Mouse (Mus musculus) heart, adult 8-10 months (tissue): ENCODE results near the gene Akap10. TPM values are rescaled to one million over a fixed set of nuclear protein-coding genes. Genes with fewer than 3 reads are reported as not detected.
A peak's percentile ranks its signal among the peaks of the same experiment; 100 is the strongest.
"Not testable (repeated sequence)": the region's sequence is repeated elsewhere in the genome, so short reads cannot be mapped to it uniquely, and the experiment has no call there.

Experiments used
- DNase-seq: peaks from one replicate; pipeline ENCODE4 v3.0.0; 2022; ENCODE audit warnings: low spot score
- total RNA-seq, 4 experiments: library from RNA; stranded (reverse); gene quantifications; 2 replicates each; pipeline ENCODE4 v1.2.4; 2022

Akap10 gene
- total RNA-seq, result 10 to 100 TPM; 11.5 to 14.9 (median 14.4) TPM

DNA sequence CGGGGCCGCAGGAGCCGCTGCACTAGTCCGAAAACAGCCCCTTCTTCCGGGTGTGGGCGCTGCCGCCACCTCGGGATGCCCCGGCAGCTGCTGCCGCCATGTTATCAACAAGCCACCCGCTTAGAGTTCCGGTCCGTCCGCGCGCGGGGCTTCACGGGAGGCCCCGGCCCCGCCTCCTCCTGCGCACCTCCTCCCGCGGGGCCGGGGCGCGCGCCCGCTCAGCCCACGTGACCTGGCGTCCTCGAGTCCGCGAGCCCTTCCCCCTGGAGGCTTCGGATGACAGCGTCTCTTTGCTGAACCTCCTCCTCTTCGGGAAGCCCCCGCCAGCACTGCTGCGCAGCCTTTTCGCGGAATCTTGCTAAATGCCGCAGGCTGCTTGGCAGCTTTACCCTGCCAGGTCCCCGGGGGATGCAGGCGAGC lies at the start of gene Akap10:
TSS of gene Akap10 (minus strand) at position 155 of the 420 bp plus-strand sequence.
- peak; percentile 89 for DNase-seq

DNA sequence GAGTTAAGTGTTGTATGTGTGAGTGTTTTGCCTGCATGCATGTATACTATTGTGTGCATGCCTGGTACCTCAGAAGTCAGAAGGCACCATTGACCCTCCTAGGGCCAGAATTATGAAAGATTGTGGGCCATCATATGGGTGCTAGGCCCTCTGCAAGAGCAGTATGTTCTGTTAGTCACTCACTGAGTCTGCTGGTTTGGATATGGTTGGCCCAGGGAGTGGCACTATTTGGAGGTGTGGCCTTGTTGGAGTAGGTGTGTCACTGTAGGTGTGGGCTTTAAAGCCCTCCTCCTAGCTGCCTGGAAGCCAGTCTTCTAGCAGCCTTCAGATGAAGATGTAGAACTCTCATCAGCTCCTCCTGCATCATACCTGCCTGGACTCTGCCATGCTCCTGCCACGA lies 45.7 kb upstream of the Akap10 start:
- DNase-seq, result no peak

DNA sequence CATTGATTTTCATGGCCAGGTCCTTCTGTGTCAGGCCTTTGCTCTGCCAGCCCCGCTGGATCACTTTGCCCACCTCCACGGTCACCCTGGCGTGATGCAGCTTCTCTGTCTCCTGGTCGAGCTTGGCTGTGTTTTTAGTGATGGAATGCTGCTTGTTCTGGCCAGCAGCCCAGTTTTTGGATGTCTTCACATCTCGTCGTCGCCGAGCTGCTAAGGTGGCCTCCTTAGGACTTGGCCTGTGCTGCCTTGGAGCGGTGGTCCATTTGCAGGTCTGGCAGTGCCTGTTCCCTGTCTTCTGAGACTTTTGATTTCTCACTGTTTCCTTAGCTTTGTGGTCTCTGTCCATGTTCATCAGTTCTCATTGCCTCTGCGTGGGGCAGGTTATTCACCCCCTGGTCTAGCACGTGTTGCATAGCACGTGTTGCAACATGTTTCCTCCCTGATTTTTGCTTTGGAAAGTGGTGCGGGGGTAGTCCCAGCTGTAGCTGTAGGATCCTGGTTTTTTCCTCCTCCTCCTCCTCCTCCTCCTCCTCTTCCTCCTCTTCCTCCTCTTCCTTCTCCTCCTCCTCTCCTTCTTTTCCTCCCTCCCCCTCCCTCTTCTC lies 44.2 kb upstream of the Akap10 start:
- DNase-seq, result no peak

DNA sequence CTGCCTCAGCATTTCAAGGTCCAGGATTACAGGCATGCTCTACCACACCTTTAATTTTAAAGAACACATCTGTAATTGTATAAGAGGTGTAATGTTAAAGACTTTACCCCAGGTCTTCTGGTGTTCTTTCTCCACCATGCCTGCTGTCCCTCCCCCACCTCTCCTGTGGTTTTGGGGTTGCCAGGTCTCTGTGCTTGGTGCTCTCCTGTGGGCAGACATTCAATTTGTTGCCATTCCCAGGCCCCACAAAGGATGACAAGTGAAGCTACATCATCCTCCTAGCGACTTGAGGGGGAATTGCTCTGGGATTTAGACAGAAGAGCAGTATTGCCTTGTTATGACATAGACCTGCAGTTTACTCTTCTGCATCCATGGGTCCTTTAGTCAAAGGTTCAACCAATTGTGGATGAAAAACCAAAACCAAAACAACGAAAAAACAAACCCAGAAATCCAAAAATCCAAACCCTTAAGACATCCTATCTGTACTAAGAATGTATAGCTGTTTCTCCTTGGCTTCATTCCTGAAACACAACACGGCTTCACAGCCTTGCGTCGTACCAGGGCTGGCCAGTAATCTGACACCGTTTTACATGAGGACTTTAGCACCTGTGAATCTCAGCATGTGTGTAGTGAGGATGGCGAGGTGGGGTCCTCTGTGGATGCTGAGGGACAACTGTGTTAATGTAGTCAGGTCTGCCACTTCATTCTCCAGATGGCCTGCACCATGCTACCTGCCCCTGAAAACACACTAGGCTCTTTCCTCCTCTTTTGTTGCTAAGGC lies 41.6 kb upstream of the Akap10 start:
- no peak for DNase-seq

DNA sequence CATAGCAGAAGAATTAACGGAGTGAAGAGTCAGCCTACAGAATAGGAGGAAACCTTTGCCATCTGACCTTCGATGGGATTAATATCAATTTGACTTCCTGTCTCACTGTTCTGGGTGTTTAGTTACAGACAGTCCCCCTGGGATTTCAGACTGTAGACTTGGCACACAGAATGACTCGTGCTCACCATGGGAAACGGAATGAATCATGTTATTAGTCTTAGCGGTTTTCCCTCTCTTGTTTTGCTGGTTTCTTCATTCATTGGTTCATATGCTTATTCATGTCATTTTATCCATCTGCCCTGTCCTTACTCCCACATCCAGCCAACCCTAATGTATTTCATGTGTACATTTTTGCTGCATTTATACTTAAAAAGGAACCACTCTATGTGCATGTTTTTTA lies 40.8 kb upstream of the Akap10 start:
- DNase-seq, result peak; percentile 16

DNA sequence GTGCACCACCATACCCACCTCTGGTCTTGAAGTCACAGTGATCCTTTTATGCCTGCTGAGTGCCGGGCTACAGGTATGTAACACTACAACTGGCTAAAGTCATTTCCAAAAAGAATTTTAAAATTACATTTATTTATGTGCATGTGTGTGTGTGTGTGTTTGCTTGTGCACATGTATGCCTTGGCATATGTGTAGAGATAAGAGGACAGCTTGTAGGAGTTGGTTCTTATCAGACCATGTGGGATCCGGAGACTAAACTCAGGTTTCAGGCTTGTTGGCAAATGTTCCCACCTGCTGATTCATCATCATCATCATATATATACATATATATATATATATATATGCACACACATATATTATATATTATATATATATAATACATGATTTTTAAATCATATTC lies 38.8 kb upstream of the Akap10 start:
- no peak for DNase-seq

DNA sequence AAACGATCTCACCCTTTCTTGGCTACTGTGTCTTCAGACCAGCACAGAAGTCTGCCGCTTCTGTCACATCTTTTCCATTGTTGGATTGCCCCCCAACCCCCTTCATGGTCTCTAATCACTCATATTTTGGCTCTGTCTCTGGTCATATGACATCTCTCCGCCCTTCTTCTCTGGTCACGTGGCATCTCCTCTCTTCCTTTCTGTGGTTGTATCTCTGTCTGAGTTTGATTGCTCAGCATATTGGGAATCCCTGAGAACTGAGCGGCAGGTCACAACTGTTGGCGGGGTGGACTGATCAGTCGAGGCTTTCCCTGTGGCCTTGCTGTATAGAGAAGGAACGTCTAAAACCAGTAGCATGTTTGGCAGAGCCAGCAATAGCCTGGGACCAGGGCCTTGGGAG lies 37.0 kb upstream of the Akap10 start:
- no peak for DNase-seq

GRCm38 (mm10) chr11:61964611-61965010 lies 34.6 kb upstream of the Akap10 start:
- no peak for DNase-seq

DNA sequence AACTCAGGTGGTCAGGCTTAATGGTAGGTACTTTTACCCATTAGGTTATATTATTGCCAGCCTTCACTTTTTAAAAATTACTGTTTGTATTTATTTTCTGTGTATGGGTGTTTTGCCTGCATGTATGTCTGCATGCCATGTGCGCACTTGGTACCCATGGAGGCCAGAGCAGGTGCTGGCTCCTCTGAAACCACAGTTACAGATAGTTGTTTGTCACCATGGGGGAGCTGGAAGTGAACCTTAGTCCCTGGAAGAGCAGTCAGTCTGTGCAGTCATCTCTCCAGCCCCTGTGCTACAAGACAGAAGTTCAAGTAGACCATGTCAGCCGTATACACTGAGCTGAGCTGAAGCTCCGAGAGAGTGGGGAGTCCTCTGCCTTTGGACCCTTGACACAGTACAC lies 33.1 kb upstream of the Akap10 start:
- no peak for DNase-seq

GRCm38 (mm10) chr11:61962684-61963083 lies 32.6 kb upstream of the Akap10 start:
- no peak for DNase-seq

- no peak for DNase-seq
Observed at GRCm38 (mm10) chr11:61960096-61960495, 30.0 kb upstream of the Akap10 start.

DNA sequence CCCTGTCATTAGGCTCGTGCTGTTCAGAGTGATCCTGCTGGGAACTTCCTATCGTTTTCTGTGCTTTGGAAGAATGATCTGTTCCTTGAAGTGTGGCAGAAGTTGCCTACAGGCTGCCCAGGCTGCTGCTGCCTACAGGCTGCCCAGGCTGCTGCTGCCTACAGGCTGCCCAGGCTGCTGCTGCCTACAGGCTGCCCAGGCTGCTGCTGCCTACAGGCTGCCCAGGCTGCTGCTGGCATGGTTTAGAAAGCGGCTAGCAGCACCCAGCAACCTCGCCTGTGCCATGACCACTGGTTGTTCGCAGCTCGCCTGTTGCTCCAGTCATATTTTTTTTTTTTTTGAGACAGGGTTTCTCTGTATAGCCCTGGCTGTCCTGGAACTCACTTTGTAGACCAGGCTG lies 28.7 kb upstream of the Akap10 start:
- not testable (repeated sequence) for DNase-seq

GRCm38 (mm10) chr11:61957296-61957813 lies 27.3 kb upstream of the Akap10 start:
- no peak for DNase-seq

DNA sequence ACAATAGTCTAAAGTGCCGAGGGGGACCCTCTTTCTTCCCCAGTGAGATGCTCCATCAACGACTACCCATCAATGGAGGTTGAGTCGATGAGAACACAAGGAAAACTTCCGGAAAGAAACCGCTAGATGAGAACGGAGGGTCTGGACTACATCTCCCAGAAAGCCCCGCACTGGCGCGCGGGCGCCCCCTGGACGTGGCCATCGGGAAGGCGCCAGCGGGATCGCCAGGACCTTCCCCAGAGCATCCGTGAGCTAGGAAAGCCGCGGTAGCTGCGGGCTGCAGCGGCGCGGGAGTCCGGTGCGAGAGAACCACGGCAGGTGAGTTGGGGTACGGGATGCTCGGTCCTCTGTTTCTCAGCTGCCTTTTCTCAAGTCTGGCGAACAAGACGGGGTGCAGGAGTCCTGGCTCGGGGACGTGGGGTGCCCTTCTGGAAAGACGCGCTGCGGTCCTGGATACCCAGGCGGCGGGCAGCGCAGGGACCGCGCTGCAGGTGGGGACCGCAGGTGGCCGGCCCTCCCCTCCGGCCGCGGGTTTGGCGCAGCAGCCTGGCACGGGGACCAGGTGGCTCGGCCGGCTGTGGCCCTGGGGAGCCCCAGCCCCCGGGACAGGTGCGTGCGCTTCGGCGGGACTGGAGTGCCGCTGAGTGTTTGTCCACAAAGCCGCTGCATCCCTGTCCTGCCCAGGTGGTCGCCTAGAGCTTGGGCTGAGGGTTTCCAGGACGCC lies 26.7 kb upstream of the Akap10 start, which contains the start of gene Specc1:
TSS of gene Specc1 (plus strand) at position 192 of the 724 bp plus-strand sequence.
- DNase-seq, result peak; percentile 88

DNA sequence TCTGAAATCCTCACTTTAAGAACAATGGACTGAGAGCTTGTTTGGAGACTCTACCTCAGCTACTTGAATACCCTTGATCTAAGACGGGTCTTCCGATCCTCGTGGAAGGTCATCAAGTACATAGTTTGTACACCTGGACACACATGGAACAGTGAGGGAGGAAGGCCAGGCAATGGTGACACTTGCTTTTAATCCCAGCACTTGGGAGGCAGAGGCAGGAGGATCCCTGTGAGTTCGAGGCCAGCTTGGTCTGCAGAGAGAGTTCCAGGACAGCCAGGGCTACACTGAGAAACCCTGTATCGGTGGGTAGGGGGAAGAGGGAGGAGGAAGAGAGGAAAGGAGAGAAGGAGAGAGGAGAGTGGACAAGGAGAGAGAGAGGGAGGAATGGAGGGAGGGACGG lies 25.9 kb upstream of the Akap10 start:
- DNase-seq, result no peak

GRCm38 (mm10) chr11:61955136-61955535 lies 25.1 kb upstream of the Akap10 start:
- DNase-seq, result no peak

- peak; percentile 63 for DNase-seq
Observed at GRCm38 (mm10) chr11:61950632-61951031, 20.6 kb upstream of the Akap10 start.

GRCm38 (mm10) chr11:61949315-61949714 lies 19.3 kb upstream of the Akap10 start:
- DNase-seq, result peak; percentile 36

DNA sequence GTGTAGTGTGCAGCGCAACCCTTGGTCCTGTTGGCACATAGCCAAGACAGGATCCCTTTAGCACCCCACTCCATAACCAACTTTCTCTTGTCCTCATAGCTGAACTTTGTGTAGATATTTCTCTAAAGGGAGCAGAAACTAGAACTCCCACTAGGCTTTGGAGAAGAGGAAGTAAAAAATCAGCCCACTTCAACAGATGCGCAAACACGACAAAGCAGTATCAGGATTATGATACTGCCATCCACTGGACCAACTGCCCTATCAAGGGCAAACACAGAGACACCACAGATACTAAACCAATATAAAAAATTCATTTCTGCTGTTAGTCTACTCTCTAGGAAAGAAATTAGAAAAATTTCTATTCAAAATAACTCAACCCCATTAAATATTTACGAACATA lies 16.6 kb upstream of the Akap10 start:
- DNase-seq, result no peak

- DNase-seq, result no peak
Observed at GRCm38 (mm10) chr11:61944417-61944816, 14.4 kb upstream of the Akap10 start.

- DNase-seq, result no peak
Observed at GRCm38 (mm10) chr11:61942903-61943302, 12.9 kb upstream of the Akap10 start.

DNA sequence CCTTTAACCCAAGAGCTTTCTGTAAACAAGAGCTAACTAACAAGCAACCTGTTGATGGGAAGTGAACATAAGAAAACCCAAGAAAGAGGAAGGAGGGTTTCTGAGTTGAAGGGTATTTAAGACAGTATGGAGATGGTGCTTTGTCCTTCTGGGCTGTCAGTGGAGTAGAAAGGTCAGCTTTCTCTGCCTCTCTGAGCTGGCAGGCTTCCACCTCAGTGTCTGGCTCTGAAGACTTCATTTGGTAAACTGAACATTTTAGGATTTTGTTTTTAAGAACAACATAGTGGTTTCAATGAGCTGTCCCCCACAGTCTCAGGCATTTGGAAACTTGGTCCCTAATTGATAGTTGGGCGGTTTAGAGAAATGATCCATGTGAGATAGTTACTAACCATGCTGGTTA lies 7.7 kb upstream of the Akap10 start:
- DNase-seq, result no peak
